Mouse (Mus musculus) MEL (cell line): ENCODE measurements at regions not wholly inside any gene's neighbourhood (a gene's known extent, or its start where the extent isn't known, plus 50 kb on each side); places are given as distances from the start of the nearest gene placed in this dataset.

Experiments used
- CHD1 ChIP-seq: IDR thresholded peaks from 2 replicates; pipeline ENCODE4 v1.6.1; 2012; ENCODE audit warnings: low read depth, mild to moderate bottlenecking, inconsistent platforms, low read length, improper control_type of control experiment
- CTCF ChIP-seq, 3 experiments: IDR thresholded peaks in 2 of 3; conservative IDR thresholded peaks in 1 of 3; 2 replicates each; pipeline ENCODE4 v1.5.1; 2011 to 2012; ENCODE audit warnings: low read length in 3 of 3, low read depth in 2 of 3, mild to moderate bottlenecking in 2 of 3, improper control_type of control experiment in 1 of 3, inconsistent platforms in 1 of 3, mixed read lengths in 1 of 3, moderate library complexity in 1 of 3; ENCODE audit not compliant: control insufficient read depth in 1 of 3, insufficient read depth in 1 of 3, poor library complexity in 1 of 3, severe bottlenecking in 1 of 3
- ETS1 ChIP-seq: IDR thresholded peaks from 2 replicates; pipeline ENCODE4 v1.6.1; 2012; ENCODE audit warnings: low read depth, mild to moderate bottlenecking, inconsistent platforms, low read length, improper control_type of control experiment, moderate library complexity
- GATA1 ChIP-seq: IDR thresholded peaks from 2 replicates; pipeline ENCODE4 v1.6.1; 2011; ENCODE audit warnings: low read depth, low read length, improper control_type of control experiment
- NRF1 ChIP-seq: IDR thresholded peaks from 2 replicates; pipeline ENCODE4 v1.6.1; 2014; ENCODE audit warnings: low read depth, mild to moderate bottlenecking, inconsistent platforms, low read length, improper control_type of control experiment, moderate library complexity; ENCODE audit not compliant: poor library complexity, insufficient read depth, severe bottlenecking
- POLR2A ChIP-seq, 2 experiments: IDR thresholded peaks; 2 replicates each; pipeline ENCODE4 v1.6.1; 2011 to 2012; ENCODE audit warnings: low read length in 2 of 2, mild to moderate bottlenecking in 2 of 2, control low read depth in 1 of 2, improper control_type of control experiment in 1 of 2, low read depth in 1 of 2, moderate library complexity in 1 of 2; ENCODE audit not compliant: control insufficient read depth in 1 of 2, insufficient read depth in 1 of 2, poor library complexity in 1 of 2
- SIN3A ChIP-seq: IDR thresholded peaks from 2 replicates; pipeline ENCODE4 v1.6.1; 2012; ENCODE audit warnings: low read length, improper control_type of control experiment, inconsistent platforms
- TAL1 ChIP-seq: IDR thresholded peaks from 2 replicates; pipeline ENCODE4 v1.6.1; 2012; ENCODE audit warnings: mild to moderate bottlenecking, inconsistent platforms, low read length, moderate library complexity, mixed read lengths
- TBP ChIP-seq: IDR thresholded peaks from 2 replicates; pipeline ENCODE4 v1.8.0; 2011; ENCODE audit warnings: low read depth, low read length, improper control_type of control experiment
- TCF12 ChIP-seq: IDR thresholded peaks from 2 replicates; pipeline ENCODE4 v1.6.1; 2014; ENCODE audit warnings: low read depth, mild to moderate bottlenecking, inconsistent platforms, low read length, improper control_type of control experiment, moderate library complexity
- USF1 ChIP-seq: IDR thresholded peaks from 2 replicates; pipeline ENCODE4 v1.6.1; 2014; ENCODE audit warnings: low read depth, mild to moderate bottlenecking, inconsistent platforms, low read length, improper control_type of control experiment, moderate library complexity
- ZC3H11A ChIP-seq: IDR thresholded peaks from 2 replicates; pipeline ENCODE4 v1.6.1; 2012; ENCODE audit warnings: low read depth, mild to moderate bottlenecking, inconsistent platforms, low read length, improper control_type of control experiment

DNA sequence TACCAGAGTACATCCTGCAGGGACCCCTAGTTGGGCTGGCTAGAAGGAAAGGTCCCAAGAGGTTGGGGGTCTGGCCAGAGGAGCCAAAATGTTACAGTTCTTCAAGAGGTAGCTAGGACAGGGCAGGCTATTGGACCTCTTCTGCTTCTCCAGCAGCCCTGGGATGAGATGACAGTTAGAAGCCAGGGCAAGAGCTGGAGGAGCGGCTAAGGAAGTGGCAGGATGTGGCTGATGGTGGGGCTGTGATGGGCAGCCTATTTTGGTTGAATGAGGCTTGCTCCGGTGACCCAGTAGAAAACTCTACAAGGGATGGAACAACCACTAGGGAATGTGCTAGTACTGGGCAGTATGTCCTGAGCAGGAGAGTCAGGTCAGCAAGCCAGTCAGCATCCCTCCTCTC is 82.8 kb downstream of the Ddx11 start:
- no peak for TF ChIP-seq NRF1
- no peak for TF ChIP-seq POLR2A (IDR thresholded peaks at IDR 0.05; ENCODE audit: control insufficient read depth in 1 of 2, insufficient read depth in 1 of 2, low read depth in 1 of 2, low read length in 2 of 2, poor library complexity in 1 of 2)
- no peak for TF ChIP-seq CTCF (IDR thresholded peaks at IDR 0.05 in 2 of 3, conservative IDR thresholded peaks at IDR 0.05 in 1 of 3; ENCODE audit: control insufficient read depth in 1 of 3, insufficient read depth in 1 of 3, low read depth in 2 of 3, low read length in 3 of 3, poor library complexity in 1 of 3, severe bottlenecking in 1 of 3)
- TF ChIP-seq USF1, result no peak
- no peak for TF ChIP-seq GATA1
- no peak for TF ChIP-seq TCF12
- no peak for TF ChIP-seq ETS1
- no peak for TF ChIP-seq TBP
- TF ChIP-seq TAL1, result no peak
- no peak for TF ChIP-seq SIN3A
- no peak for TF ChIP-seq ZC3H11A
- TF ChIP-seq CHD1, result no peak
